Mouse (Mus musculus) bone marrow macrophage, adult 2 months (primary cell): ENCODE measurements around the gene Arnt2.

Source experiments
- CTCF ChIP-seq: IDR thresholded peaks from 2 replicates; pipeline ENCODE4 v1.5.1; 2012; ENCODE audit warnings: low read depth, mild to moderate bottlenecking, low read length, moderate library complexity
- POLR2A ChIP-seq: IDR thresholded peaks from 2 replicates; pipeline ENCODE4 v1.6.1; 2012; ENCODE audit warnings: mild to moderate bottlenecking, low read depth, low read length, borderline replicate concordance

DNA sequence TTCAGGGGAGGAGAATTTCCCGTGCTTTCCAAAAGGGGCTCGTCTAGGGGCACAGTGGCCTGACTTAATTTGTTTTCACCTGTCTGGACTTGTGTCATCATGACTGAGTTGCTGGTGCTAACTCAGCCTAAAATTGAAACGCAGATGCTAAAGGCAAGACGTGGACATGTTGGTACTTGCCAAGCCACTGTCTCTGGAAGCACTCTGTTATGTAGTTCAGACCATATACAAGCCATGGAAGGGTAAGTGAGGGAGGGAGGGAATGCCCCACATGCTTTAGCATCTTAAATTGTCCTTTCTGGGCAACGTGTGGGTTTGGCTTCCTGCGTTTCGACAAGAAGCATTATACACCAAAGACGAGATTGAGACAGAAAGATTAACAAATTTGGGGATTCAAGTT, 155.1 kb downstream of the Arnt2 start:
- TF ChIP-seq POLR2A, result no peak
- no peak for TF ChIP-seq CTCF
